30 mouse cellular contexts compared by ENCODE assay signal in the genomic region with DNA sequence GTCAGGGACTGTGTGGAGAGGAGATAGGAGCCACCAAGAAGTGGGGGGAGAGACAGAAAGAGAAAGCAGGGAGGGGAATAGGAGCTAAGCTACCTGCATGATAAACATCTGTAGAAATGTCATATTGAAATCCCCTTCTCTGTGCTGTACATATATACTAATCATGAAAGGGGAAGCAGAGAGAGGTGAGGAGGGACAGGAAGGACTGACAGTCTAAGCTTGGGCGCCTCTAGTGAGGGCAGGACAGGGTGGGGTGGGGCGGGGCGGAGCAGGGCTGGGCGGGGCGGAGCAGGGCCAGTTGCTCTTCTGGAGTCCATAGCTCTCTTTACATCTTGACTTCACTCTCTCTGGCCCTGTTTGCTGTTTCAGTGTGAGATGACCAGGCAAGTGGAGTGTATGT. TPM values are rescaled to one million over a fixed set of nuclear protein-coding genes. Genes with fewer than 3 reads are reported as not detected.
DNase-seq lines count a peak whose midpoint lies in the region; ATAC-seq and TF ChIP-seq lines count a peak whose summit lies in the region.
"Had no signal": no experiment of that assay in that cellular context is flagged by ENCODE, and none has a peak within 500 bp of the region (broad histone marks: within the 10 kb centered on the region; RNA-seq: fewer than 3 reads in every experiment).

No protein-coding gene starts in this region.

- TF ChIP-seq POLR2A in MEL (IDR thresholded peaks at IDR 0.05; ENCODE audit: control insufficient read depth in 1 of 2, insufficient read depth in 1 of 2, low read depth in 1 of 2, low read length in 2 of 2, poor library complexity in 1 of 2) = no peak
- TF ChIP-seq POLR2A in heart, adult 2 months (IDR thresholded peaks at IDR 0.05; ENCODE audit: insufficient read depth, low read depth, low read length) = no peak

- ATAC-seq in neural tube, embryonic 15.5 days (ENCODE audit: low FRiP score) = no peak
- ATAC-seq: activated CD4-positive, CD25-positive, alpha-beta regulatory T cell, adult 4 months; forebrain, embryonic 13.5 days; forebrain, embryonic 16.5 days; intestine, embryonic 15.5 days had no signal

- WGBS in heart, adult 2 months = 33% methylated on average over 5 of the region's 5 CpGs
- 37% methylated on average over 5 of the region's 5 CpGs for WGBS in neural tube, embryonic 15.5 days

- no peak overlapping the region for H3K9ac ChIP-seq in MEL (ENCODE audit: control insufficient read depth, low read depth, low read length, poor library complexity, severe bottlenecking)
- no peak overlapping the region for H3K9ac ChIP-seq in heart, adult 2 months (ENCODE audit: low read depth, low read length)
- H3K9ac ChIP-seq in neural tube, embryonic 15.5 days (replicated peaks) = no peak overlapping the region
- H3K9ac ChIP-seq: forebrain, embryonic 13.5 days; heart, embryonic 12.5 days; heart, embryonic 15.5 days; hindbrain, embryonic 12.5 days; hindbrain, embryonic 15.5 days; intestine, embryonic 15.5 days had no signal

- TF ChIP-seq RAD21 in MEL (IDR thresholded peaks at IDR 0.05; ENCODE audit: low read depth, low read length) = no peak

- H3K4me3 ChIP-seq in MEL (ENCODE audit: control insufficient read depth in 1 of 2, insufficient read depth in 1 of 2, low read depth in 2 of 2, low read length in 2 of 2) = no peak overlapping the region
- H3K4me3 ChIP-seq in heart, adult 2 months = no peak overlapping the region
- H3K4me3 ChIP-seq in neural tube, embryonic 15.5 days (replicated peaks) = no peak overlapping the region
- H3K4me3 ChIP-seq: forebrain, embryonic 10.5 days; forebrain, embryonic 13.5 days; heart, embryonic 12.5 days; heart, embryonic 15.5 days; hindbrain, embryonic 12.5 days; hindbrain, embryonic 15.5 days; intestine, embryonic 15.5 days had no signal

- intact Hi-C loops in heart, adult 2 months (cut with DNase I) = no loop called here
- intact Hi-C loops in heart, postnatal 36 days (cut with DNase I) = no loop called here

- no peak overlapping the region for H3K27ac ChIP-seq in MEL (ENCODE audit: control insufficient read depth, low read depth, low read length)
- H3K27ac ChIP-seq in heart, adult 2 months = no peak overlapping the region
- H3K27ac ChIP-seq in neural tube, embryonic 15.5 days (replicated peaks) = no peak overlapping the region
- H3K27ac ChIP-seq: forebrain, embryonic 10.5 days; forebrain, embryonic 13.5 days; heart, embryonic 15.5 days; hindbrain, embryonic 12.5 days; hindbrain, embryonic 15.5 days; intestine, embryonic 15.5 days had no signal

- no peaks in the 10 kb centered on the region for H3K9me3 ChIP-seq in MEL (replicated peaks; ENCODE audit: insufficient read depth, low read length)
- no peaks in the 10 kb centered on the region for H3K9me3 ChIP-seq in neural tube, embryonic 15.5 days (replicated peaks)
- H3K9me3 ChIP-seq: forebrain, embryonic 10.5 days; heart, embryonic 12.5 days; heart, embryonic 15.5 days; hindbrain, embryonic 12.5 days; hindbrain, embryonic 15.5 days; intestine, embryonic 15.5 days had no signal

- no peaks in the 10 kb centered on the region for H3K4me1 ChIP-seq in MEL (ENCODE audit: control insufficient read depth in 1 of 2, insufficient read depth in 2 of 2, low read length in 2 of 2)
- no peaks in the 10 kb centered on the region for H3K4me1 ChIP-seq in heart, adult 2 months (ENCODE audit: control insufficient read depth, insufficient read depth, low read length)
- H3K4me1 ChIP-seq in neural tube, embryonic 15.5 days = no peaks in the 10 kb centered on the region
- H3K4me1 ChIP-seq: forebrain, embryonic 10.5 days; forebrain, embryonic 13.5 days; heart, embryonic 12.5 days; heart, embryonic 15.5 days; hindbrain, embryonic 12.5 days; hindbrain, embryonic 15.5 days; intestine, embryonic 15.5 days had no signal

- no peak for TF ChIP-seq CTCF in MEL (IDR thresholded peaks at IDR 0.05 in 2 of 3, conservative IDR thresholded peaks at IDR 0.05 in 1 of 3; ENCODE audit: control insufficient read depth in 1 of 3, insufficient read depth in 1 of 3, low read depth in 2 of 3, low read length in 3 of 3, poor library complexity in 1 of 3, severe bottlenecking in 1 of 3)
- TF ChIP-seq CTCF in heart, adult 2 months (IDR thresholded peaks at IDR 0.05) = no peak

- no peak overlapping the region for H3K4me2 ChIP-seq in neural tube, embryonic 15.5 days
- H3K4me2 ChIP-seq: forebrain, embryonic 13.5 days; heart, embryonic 12.5 days; heart, embryonic 15.5 days; hindbrain, embryonic 12.5 days; hindbrain, embryonic 15.5 days; intestine, embryonic 15.5 days had no signal

- peak; percentile 89 for DNase-seq in A20 (ENCODE audit: low read depth, low spot score)
- peak; percentile 55 for DNase-seq in MEL (ENCODE audit: low read depth, low spot score)
- peak; percentile 17 for DNase-seq in induced T-regulatory cell, adult 2 months (ENCODE audit: low read depth)
- DNase-seq in heart, adult 2 months = no peak
- no peak for DNase-seq in cerebellum, adult 9-10 months
- no peak for DNase-seq in heart, postnatal 36 days
- DNase-seq: adrenal gland, postnatal 10 days; adrenal gland, postnatal 36 days; cerebellum, adult 18-20 months; cerebellum, postnatal 10 days; cerebellum, postnatal 36 days; gastrocnemius, postnatal 10 days; gastrocnemius, postnatal 36 days; heart, postnatal 14 days; kidney, adult 18-20 months had no signal

- no peaks in the 10 kb centered on the region for H3K36me3 ChIP-seq in MEL (ENCODE audit: control insufficient read depth in 1 of 2, insufficient read depth in 2 of 2, low read length in 2 of 2)
- H3K36me3 ChIP-seq in heart, adult 2 months (ENCODE audit: control insufficient read depth, insufficient read depth, low read length) = no peaks in the 10 kb centered on the region
- H3K36me3 ChIP-seq in neural tube, embryonic 15.5 days = no peaks in the 10 kb centered on the region
- H3K36me3 ChIP-seq: forebrain, embryonic 10.5 days; heart, embryonic 12.5 days; heart, embryonic 15.5 days; hindbrain, embryonic 12.5 days; hindbrain, embryonic 15.5 days; intestine, embryonic 15.5 days had no signal

- H3K27me3 ChIP-seq in MEL (ENCODE audit: control insufficient read depth in 1 of 2, insufficient read depth in 2 of 2, low read length in 2 of 2) = peaks cover 0 to under 1% of the 10 kb centered on the region in 2 experiments; a peak in 1 of 4 replicates
- no peaks in the 10 kb centered on the region for H3K27me3 ChIP-seq in heart, adult 2 months (ENCODE audit: control insufficient read depth, insufficient read depth, low read length)
- H3K27me3 ChIP-seq in neural tube, embryonic 15.5 days (replicated peaks) = no peaks in the 10 kb centered on the region
- H3K27me3 ChIP-seq: hindbrain, embryonic 12.5 days; hindbrain, embryonic 15.5 days; intestine, embryonic 15.5 days had no signal

- H3K79me2 ChIP-seq in MEL (ENCODE audit: control insufficient read depth, insufficient read depth, low read length, poor library complexity) = no peaks in the 10 kb centered on the region
- no peaks in the 10 kb centered on the region for H3K79me2 ChIP-seq in heart, adult 2 months (replicated peaks; ENCODE audit: control insufficient read depth, insufficient read depth, low read length)

- TF ChIP-seq EP300 in MEL (IDR thresholded peaks at IDR 0.05; ENCODE audit: low read depth in 1 of 2, low read length in 2 of 2) = no peak
- no peak for TF ChIP-seq EP300 in heart, adult 2 months (IDR thresholded peaks at IDR 0.05; ENCODE audit: insufficient read depth, low read depth, low read length)

TF ChIP-seq in MEL, 35 proteins besides CTCF, POLR2A, EP300 and RAD21 (continues in another document):
- TF ChIP-seq GABPA (IDR thresholded peaks at IDR 0.05; ENCODE audit: low read depth, low read length) = no peak
- no peak for TF ChIP-seq MYB (IDR thresholded peaks at IDR 0.05; ENCODE audit: low read depth, low read length)
- TF ChIP-seq UBTF (IDR thresholded peaks at IDR 0.05; ENCODE audit: borderline replicate concordance, insufficient read depth, low read depth, low read length) = no peak
- TF ChIP-seq GATA1 (IDR thresholded peaks at IDR 0.05; ENCODE audit: low read depth, low read length) = no peak
- no peak for TF ChIP-seq MEF2A (IDR thresholded peaks at IDR 0.05; ENCODE audit: extremely low read depth, insufficient replicate concordance, low read depth, low read length, poor library complexity, severe bottlenecking)

RNA-seq across cellular contexts. Expression of a gene that starts 18.5 kb away (rescaled TPM):
- total RNA-seq in MEL (2012; rRNA removed) = not detected in 2 replicates
- polyA plus RNA-seq in MEL (2012; ENCODE audit: insufficient read depth in 1 of 2, insufficient read length in 2 of 2, low read depth in 1 of 2, low replicate concordance in 2 of 2, missing spikeins in 1 of 2) = not detected
- total RNA-seq in heart, adult 2 months (2021) = not detected
- polyA plus RNA-seq in heart, adult 2 months (2012; rRNA removed) = not detected in 2 replicates
- not detected in 2 replicates for polyA plus RNA-seq in neural tube, embryonic 15.5 days (2015; fragmentation: Nextera tagmentation; extraction: Ambion mirVana)
- total RNA-seq in heart, postnatal 36 days (2021) = not detected
- total RNA-seq: adrenal gland, adult 18-20 months; gastrocnemius, adult 18-20 months; gastrocnemius, postnatal 10 days; gastrocnemius, postnatal 36 days; heart, postnatal 14 days; hematopoietic stem cell, adult 5-6 weeks had no signal
- polyA plus RNA-seq: activated CD4-positive, CD25-positive, alpha-beta regulatory T cell, adult 4 months; embryonic facial prominence, embryonic 11.5 days; forebrain, embryonic 10.5 days; forebrain, embryonic 13.5 days; forebrain, embryonic 16.5 days; heart, embryonic 12.5 days; heart, embryonic 15.5 days; hindbrain, embryonic 12.5 days; hindbrain, embryonic 15.5 days; intestine, embryonic 15.5 days had no signal

RNA-seq across cellular contexts. Expression of a gene that starts 34.1 kb away (rescaled TPM):
- not detected in 2 replicates for total RNA-seq in MEL (2012; rRNA removed)
- polyA plus RNA-seq in MEL (2012; ENCODE audit: insufficient read depth in 1 of 2, insufficient read length in 2 of 2, low read depth in 1 of 2, low replicate concordance in 2 of 2, missing spikeins in 1 of 2) = not detected
- not detected for total RNA-seq in heart, adult 2 months (2021)
- not detected in 2 replicates for polyA plus RNA-seq in heart, adult 2 months (2012; rRNA removed)
- not detected in 2 replicates for polyA plus RNA-seq in neural tube, embryonic 15.5 days (2015; fragmentation: Nextera tagmentation; extraction: Ambion mirVana)
- total RNA-seq in heart, postnatal 36 days (2021) = not detected
- total RNA-seq: adrenal gland, adult 18-20 months; adrenal gland, postnatal 10 days; adrenal gland, postnatal 36 days; gastrocnemius, adult 18-20 months; gastrocnemius, postnatal 10 days; gastrocnemius, postnatal 36 days; heart, postnatal 14 days; hematopoietic stem cell, adult 5-6 weeks had no signal
- polyA plus RNA-seq: activated CD4-positive, CD25-positive, alpha-beta regulatory T cell, adult 4 months; embryonic facial prominence, embryonic 11.5 days; embryonic facial prominence, embryonic 14.5 days; forebrain, embryonic 10.5 days; forebrain, embryonic 13.5 days; forebrain, embryonic 16.5 days; heart, embryonic 12.5 days; heart, embryonic 15.5 days; hindbrain, embryonic 12.5 days; hindbrain, embryonic 15.5 days; intestine, embryonic 15.5 days had no signal

RNA-seq across cellular contexts. Expression of a gene that starts 41.1 kb away (rescaled TPM):
- total RNA-seq in MEL (2012; rRNA removed) = not detected in 2 replicates
- not detected for polyA plus RNA-seq in MEL (2012; ENCODE audit: insufficient read depth in 1 of 2, insufficient read length in 2 of 2, low read depth in 1 of 2, low replicate concordance in 2 of 2, missing spikeins in 1 of 2)
- not detected for total RNA-seq in heart, adult 2 months (2021)
- polyA plus RNA-seq in heart, adult 2 months (2012; rRNA removed) = not detected in 2 replicates
- not detected in 2 replicates for polyA plus RNA-seq in neural tube, embryonic 15.5 days (2015; fragmentation: Nextera tagmentation; extraction: Ambion mirVana)
- total RNA-seq in heart, postnatal 36 days (2021) = not detected
- total RNA-seq: adrenal gland, adult 18-20 months; adrenal gland, postnatal 10 days; adrenal gland, postnatal 36 days; gastrocnemius, adult 18-20 months; gastrocnemius, postnatal 10 days; gastrocnemius, postnatal 36 days; heart, postnatal 14 days; hematopoietic stem cell, adult 5-6 weeks had no signal
- polyA plus RNA-seq: activated CD4-positive, CD25-positive, alpha-beta regulatory T cell, adult 4 months; embryonic facial prominence, embryonic 11.5 days; embryonic facial prominence, embryonic 14.5 days; forebrain, embryonic 10.5 days; forebrain, embryonic 13.5 days; forebrain, embryonic 16.5 days; heart, embryonic 12.5 days; heart, embryonic 15.5 days; hindbrain, embryonic 12.5 days; hindbrain, embryonic 15.5 days; intestine, embryonic 15.5 days had no signal

RNA-seq across cellular contexts. Expression of a gene that starts 48.6 kb away (rescaled TPM):
- 0.03 TPM in 1 of 2 replicates, not detected in the other for total RNA-seq in MEL (2012; rRNA removed)
- not detected for polyA plus RNA-seq in MEL (2012; ENCODE audit: insufficient read depth in 1 of 2, insufficient read length in 2 of 2, low read depth in 1 of 2, low replicate concordance in 2 of 2, missing spikeins in 1 of 2)
- total RNA-seq in heart, adult 2 months (2021) = not detected
- not detected in 2 replicates for polyA plus RNA-seq in heart, adult 2 months (2012; rRNA removed)
- polyA plus RNA-seq in neural tube, embryonic 15.5 days (2015; fragmentation: Nextera tagmentation; extraction: Ambion mirVana) = not detected in 2 replicates
- total RNA-seq in heart, postnatal 36 days (2021) = not detected
- total RNA-seq: adrenal gland, adult 18-20 months; adrenal gland, postnatal 10 days; adrenal gland, postnatal 36 days; gastrocnemius, adult 18-20 months; gastrocnemius, postnatal 10 days; gastrocnemius, postnatal 36 days; heart, postnatal 14 days; hematopoietic stem cell, adult 5-6 weeks had no signal
- polyA plus RNA-seq: activated CD4-positive, CD25-positive, alpha-beta regulatory T cell, adult 4 months; embryonic facial prominence, embryonic 11.5 days; embryonic facial prominence, embryonic 14.5 days; forebrain, embryonic 10.5 days; forebrain, embryonic 13.5 days; forebrain, embryonic 16.5 days; heart, embryonic 12.5 days; heart, embryonic 15.5 days; hindbrain, embryonic 12.5 days; hindbrain, embryonic 15.5 days; intestine, embryonic 15.5 days had no signal

RNA-seq across cellular contexts. Expression of a gene that starts 52.1 kb away (rescaled TPM):
- total RNA-seq in MEL (2012; rRNA removed) = not detected in 2 replicates
- polyA plus RNA-seq in MEL (2012; ENCODE audit: insufficient read depth in 1 of 2, insufficient read length in 2 of 2, low read depth in 1 of 2, low replicate concordance in 2 of 2, missing spikeins in 1 of 2) = not detected
- total RNA-seq in heart, adult 2 months (2021) = not detected
- polyA plus RNA-seq in heart, adult 2 months (2012; rRNA removed) = not detected in 2 replicates
- not detected in 2 replicates for polyA plus RNA-seq in neural tube, embryonic 15.5 days (2015; fragmentation: Nextera tagmentation; extraction: Ambion mirVana)
- total RNA-seq in heart, postnatal 36 days (2021) = not detected
- total RNA-seq: adrenal gland, adult 18-20 months; adrenal gland, postnatal 10 days; adrenal gland, postnatal 36 days; gastrocnemius, adult 18-20 months; gastrocnemius, postnatal 10 days; gastrocnemius, postnatal 36 days; heart, postnatal 14 days; hematopoietic stem cell, adult 5-6 weeks had no signal
- polyA plus RNA-seq: embryonic facial prominence, embryonic 11.5 days; forebrain, embryonic 10.5 days; forebrain, embryonic 13.5 days; forebrain, embryonic 16.5 days; heart, embryonic 12.5 days; heart, embryonic 15.5 days; hindbrain, embryonic 12.5 days; hindbrain, embryonic 15.5 days; intestine, embryonic 15.5 days had no signal

Comparison
In these comparisons a context has a peak if more than half of its experiments do, and no peak if none do; other contexts are left out.
1. DNase-seq: peak in A20 (single experiment), MEL (single experiment) and induced T-regulatory cell, adult 2 months (single experiment); none in heart, adult 2 months (0 of 2), cerebellum, adult 9-10 months (single experiment) and heart, postnatal 36 days (0 of 2).